8 mouse cellular contexts compared by ENCODE assay signal in the genomic region with DNA sequence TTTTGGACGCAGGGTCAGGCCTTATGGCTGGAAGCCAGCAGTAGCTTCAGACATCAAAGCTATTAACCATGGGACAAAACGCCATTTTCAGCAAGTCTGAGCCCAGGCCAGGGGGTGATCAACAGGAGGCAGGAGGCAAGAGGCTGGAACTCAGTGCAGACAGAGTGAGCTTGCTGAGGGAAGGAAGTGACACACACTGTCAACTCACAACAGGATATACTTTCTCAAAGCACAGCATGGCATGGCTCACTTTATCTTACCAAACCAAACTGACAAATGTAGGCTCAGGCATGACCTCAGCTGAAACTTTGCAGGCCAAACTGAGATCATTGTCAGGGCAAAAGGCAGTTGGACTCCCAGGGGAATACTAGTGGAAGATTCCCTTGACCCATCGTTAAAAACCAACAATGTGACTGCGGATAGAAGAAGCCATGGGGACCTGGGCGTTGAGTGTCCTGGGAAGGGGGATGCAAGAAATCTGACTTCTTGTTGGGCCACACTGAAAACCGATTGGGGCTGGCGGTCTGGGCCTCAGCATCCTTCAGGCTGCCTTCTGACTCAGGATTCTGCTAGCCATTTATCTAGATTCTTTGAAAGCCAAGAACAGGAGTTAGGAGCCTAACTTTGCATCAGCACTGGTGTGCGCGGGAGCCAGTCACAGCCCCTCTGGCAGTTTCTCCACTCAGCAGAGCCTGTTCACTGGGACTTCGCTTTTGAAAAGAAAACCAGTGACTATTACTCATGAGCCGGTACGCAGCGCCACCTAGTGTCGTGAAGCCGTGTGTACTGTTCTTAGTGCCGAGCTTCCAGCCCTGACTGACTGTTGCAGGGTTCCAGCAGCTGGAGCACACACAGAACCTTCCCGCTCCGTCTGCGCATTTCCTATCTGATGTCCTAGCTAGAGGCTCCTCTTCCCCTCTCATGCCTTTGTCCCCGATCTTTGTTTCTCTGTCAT.
A peak's percentile ranks its signal among the peaks of the same experiment; 100 is the strongest.
DNase-seq lines count a peak whose midpoint lies in the region; ATAC-seq lines count a peak whose summit lies in the region.

No protein-coding gene starts in this region.

- intact Hi-C loops in left cerebral cortex, postnatal 25 days (cut with DNase I): loop anchor here (1.0 kb wide), 1 partner anchor 236 kb away; no protein-coding TSS in a partner anchor

- ATAC-seq in intestine, embryonic 16.5 days: peak; percentile 83

- H3K4me1 ChIP-seq in intestine, embryonic 16.5 days (ENCODE audit: control insufficient read depth, insufficient read depth, low read length): 0 out of 2 replicates have a peak, but pooled peaks cover 4% of the 10 kb centered on the region

- H3K9me3 ChIP-seq in intestine, embryonic 16.5 days (ENCODE audit: control insufficient read depth, low read length): no peaks in the 10 kb centered on the region

- DNase-seq in adrenal gland, adult 8-10 months: peak; percentile 82
- DNase-seq in embryo, embryonic 11.5 days (ENCODE audit: low read depth, low spot score): peak; percentile 87
- DNase-seq in gastrocnemius, postnatal 4 days (ENCODE audit: low spot score in 2 of 2): peak; percentile 81 to 86
- peak; percentile 90 to 92 for DNase-seq in left cerebral cortex, postnatal 25 days (ENCODE audit: low spot score in 2 of 2)
- peak; percentile 93 for DNase-seq in mesoderm, embryonic 11.5 days (ENCODE audit: low read depth, low spot score)
- peak; percentile 84 for DNase-seq in right cerebral cortex, postnatal 25 days
- DNase-seq in urinary bladder, postnatal 36 days (ENCODE audit: low spot score in 2 of 2): peak; percentile 75 to 88

- no peak overlapping the region for H3K27ac ChIP-seq in intestine, embryonic 16.5 days (ENCODE audit: low read length)

- no peak overlapping the region for H3K4me3 ChIP-seq in intestine, embryonic 16.5 days (ENCODE audit: low read length)

- no peak overlapping the region for H3K4me2 ChIP-seq in intestine, embryonic 16.5 days (ENCODE audit: low read depth, low read length)

- no peak overlapping the region for H3K9ac ChIP-seq in intestine, embryonic 16.5 days (ENCODE audit: low read depth, low read length)

- WGBS in intestine, embryonic 16.5 days: 19% methylated on average over 20 of the region's 20 CpGs

- no peaks in the 10 kb centered on the region for H3K27me3 ChIP-seq in intestine, embryonic 16.5 days (replicated peaks; ENCODE audit: control insufficient read depth, insufficient read depth, low read length)

- H3K36me3 ChIP-seq in intestine, embryonic 16.5 days (ENCODE audit: control insufficient read depth, insufficient read depth, low read length): no peaks in the 10 kb centered on the region
